Mouse (Mus musculus) left cerebral cortex, adult 9 months (tissue): ENCODE measurements at regions not wholly inside any gene's neighbourhood (a gene's known extent, or its start where the extent isn't known, plus 50 kb on each side); places are given as distances from the start of the nearest gene placed in this dataset.

Experiments used
- DNase-seq, 2 experiments: peaks; one replicate each; pipeline ENCODE4 v3.0.0; 2022; ENCODE audit warnings: low spot score in 2 of 2

DNA sequence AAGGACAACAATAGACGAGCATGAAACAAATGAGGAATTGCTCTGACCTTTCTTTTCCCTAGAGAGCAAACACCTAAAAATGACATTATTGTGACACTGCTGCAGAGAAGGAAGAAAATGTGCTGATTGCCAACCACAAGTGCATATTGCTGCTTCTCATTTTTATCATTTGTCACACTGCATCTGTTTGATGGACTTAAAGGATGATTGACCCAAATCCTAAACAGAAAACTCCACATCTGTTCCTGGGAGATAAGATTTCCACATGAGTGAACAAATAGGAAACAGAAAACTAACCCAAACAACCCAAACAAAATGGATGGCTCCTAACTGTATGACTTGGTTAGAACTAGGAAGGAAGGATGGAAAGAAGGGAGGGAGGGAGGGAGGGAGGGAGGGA lies 118.5 kb downstream of the Ccdc50 start:
- no peak for DNase-seq

DNA sequence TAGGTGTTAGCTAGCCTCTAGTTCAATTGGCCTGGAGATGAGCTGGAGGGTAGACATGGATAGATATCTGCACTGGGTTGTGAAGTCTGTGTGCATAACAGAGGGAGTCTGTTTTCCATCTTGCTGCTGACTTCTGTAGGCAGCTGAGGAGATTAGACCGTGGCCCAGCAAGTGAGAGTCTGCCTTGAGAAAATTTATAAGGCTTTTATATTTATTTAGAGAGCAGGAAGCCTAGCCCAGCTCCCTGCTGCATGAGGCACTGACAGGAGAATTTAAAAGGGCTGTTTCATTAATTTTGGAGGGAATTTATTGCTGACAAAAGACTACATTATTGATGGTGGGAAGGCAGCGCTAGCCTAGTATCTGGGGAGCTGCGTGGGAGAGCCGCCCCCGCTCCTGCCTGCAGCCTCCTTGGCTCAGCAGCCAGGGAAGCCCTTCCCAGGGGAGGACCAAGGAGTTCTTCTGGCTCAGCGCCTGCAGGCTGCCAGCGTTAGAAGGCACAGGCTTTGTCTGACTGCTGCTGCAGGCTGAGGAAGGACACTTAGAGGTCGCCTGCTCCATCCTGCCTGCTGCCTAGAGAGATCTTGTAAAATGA lies 135.0 kb downstream of the Ccdc50 start:
- DNase-seq: peak; percentile 66 to 77

GRCm38 (mm10) chr16:27526669-27527068 lies 138.0 kb downstream of the Ccdc50 start:
- DNase-seq: no peak

DNA sequence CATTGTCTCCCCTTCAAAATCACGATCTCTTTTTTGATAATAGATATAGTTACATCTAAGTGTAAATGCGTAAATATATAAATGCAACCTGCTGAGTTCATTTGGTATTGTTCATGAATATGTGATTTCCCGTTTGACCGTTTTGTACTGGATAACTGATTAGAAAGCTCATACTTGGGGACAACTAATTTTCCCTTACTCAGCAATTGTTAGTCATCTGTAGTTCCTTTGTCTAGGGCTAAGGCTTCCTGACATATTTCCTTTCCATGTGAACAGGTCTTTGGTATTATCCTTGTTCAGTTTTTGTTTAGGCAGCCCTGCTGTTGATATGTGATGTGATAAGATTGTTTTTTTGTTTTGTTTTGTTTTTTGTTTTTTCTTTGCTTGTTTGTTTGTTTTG lies 142.0 kb downstream of the Ccdc50 start:
- DNase-seq: no peak
